Mouse (Mus musculus) cerebellum, postnatal 36 days (tissue): Measurements from ENCODE around the gene Col11a2.
"Not testable (repeated sequence)": the region's sequence is repeated elsewhere in the genome, so short reads cannot be mapped to it uniquely, and the experiment has no call there.

Experiments used
- DNase-seq, 2 experiments: peaks; one replicate each; pipeline ENCODE4 v3.0.0; 2021 to 2022; ENCODE audit warnings: mixed read lengths in 2 of 2

Col11a2 gene

GRCm38 (mm10) chr17:34038878-34039561, at the start of gene Col11a2:
Gene Col11a2 (plus strand): TSS chr17:34039437.
- DNase-seq = no peak

DNA sequence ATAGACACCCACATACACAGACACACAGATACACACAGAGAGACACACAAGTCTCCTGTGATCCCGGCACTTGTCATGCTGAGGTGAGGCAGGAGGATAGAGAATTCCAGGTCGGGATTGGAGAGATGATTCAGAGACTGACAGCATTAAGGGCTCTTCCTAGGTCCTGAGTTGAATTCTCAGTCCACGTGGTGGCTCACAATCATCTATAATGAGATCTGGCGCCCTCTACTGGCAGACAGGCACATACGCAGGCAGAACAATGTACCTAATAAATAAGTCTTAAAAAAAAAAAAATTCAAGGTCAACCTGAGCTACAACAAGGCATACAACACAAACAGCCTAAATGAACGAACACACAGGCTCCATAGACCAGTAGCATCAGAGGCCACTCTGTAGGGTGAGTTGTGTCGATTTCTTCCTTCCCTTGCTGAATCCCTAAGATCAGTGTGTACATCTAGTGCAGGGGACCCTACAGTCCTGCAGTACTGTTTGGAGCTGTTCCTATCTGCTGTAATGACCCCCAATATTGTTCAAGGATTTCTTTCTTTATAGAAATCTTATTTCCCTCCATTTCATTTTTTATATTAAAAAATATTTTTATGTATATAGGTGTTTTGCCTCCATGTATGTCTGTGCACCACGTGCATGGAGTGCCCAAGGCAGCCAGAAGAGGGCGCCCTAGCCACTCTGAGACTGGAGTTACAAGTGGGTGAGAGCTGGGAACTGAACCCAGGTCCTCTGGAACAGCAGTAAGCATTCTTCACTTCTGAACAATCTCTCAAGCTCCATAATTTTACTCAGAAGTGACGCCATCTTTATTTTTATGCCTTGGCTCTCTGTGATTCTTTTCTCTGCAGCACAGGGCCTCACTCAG, 47.2 kb upstream of the Col11a2 start:
- DNase-seq = peak; percentile 46 to 71

DNA sequence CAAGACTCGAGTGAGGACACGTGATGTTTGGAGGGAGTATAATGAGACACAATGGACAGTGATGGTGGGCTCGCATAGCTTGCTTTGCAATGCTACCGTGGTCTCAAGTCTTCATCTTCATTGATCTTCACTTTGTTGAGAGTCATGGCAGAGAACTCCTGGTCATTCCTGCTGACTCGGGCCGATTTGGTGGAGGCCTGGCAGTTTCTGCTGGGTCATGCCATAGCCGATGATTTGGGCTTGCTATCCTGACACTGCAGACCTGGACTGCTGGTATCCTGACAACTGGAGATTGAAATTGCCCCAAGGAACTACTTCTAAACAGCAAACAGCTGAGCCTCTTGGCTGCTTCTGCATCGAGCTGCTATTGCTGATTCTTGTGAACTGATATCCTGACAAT, 44.3 kb upstream of the Col11a2 start:
- no peak for DNase-seq

DNA sequence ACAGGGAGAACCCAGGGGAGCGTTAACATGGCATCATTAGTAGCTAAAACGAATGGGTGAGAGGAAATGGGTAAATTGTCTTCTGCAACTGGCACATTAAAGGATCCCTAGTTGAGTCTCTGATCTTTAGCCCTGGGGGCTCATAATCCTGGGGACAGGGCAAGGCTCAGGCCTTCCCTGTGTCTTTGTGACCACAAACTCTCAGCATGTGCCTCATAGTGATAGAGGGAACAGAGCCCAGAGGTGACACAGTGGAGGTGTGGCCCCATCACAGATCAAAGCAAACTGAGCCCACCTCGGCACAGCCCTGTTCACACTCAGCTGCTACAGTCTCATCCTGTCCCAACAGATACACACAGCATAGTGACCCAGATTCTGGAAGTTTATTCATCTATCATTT, 43.6 kb upstream of the Col11a2 start:
- no peak for DNase-seq

- DNase-seq = not testable (repeated sequence)
These were observed 42.2 kb upstream of the Col11a2 start for GRCm38 (mm10) chr17:33997025-33997424.

- not testable (repeated sequence) for DNase-seq
These were observed 40.5 kb upstream of the Col11a2 start for GRCm38 (mm10) chr17:33998697-33999096.

DNA sequence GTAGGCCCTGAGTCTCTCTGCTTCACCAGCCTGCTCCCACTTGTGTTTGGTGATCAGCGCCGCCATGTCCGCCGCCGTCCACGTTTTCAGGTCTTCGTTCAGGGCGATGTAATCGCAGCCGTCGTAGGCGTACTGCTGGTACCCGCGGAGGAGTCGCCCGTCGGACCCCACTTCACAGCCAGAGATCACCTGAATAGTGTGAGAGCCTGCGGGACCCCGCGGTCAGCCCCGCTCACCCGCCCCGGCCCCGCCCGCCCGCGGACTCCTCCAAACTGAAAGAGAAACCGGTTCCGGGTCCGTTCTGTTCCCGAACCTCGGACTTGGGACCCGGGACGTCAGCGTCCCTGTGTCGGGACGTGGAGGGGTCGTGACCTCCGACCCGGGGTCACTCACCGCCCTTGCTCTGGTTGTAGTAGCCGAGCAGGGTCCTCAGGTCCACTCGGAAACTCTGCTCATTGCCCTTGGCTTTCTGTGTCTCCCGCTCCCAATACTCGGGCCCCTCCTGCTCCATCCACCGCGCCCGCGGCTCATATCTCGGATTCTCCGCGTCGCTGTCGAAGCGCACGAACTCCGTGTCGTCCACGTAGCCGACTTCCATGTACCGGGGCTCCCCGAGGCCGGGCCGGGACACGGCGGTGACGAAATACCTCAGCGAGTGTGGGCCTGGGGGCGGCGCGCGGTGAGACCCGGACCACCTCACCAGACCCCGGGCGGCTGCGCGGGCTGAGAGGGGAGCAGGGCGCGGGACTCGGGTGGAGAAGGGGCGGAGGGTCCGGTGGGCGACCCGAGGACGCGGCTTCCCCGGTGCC, 39.7 kb upstream of the Col11a2 start:
- DNase-seq = no peak

DNA sequence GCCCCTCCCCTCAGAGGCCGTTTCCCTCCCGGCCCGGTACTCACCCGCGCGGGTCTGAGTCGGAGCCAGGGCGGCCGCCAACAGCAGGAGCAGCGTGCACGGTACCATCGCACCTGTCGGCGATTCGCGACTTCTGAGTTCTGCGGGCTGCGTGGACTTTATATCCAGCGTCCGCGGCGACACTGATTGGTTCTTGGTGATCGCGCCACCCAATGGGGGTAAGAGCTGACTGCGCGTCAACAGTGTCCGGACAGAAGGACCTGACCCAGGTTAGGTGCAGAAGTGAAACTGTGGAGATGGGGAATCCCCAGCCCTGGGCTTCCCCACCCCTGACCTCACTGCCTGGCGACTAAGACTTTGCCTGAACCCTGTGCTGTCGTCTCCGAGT, 39.1 kb upstream of the Col11a2 start, which contains the start of gene H2-K1:
TSS of gene H2-K1 (minus strand) at position 198 of the 388 bp plus-strand sequence.
- DNase-seq = peak; percentile 50 to 60

DNA sequence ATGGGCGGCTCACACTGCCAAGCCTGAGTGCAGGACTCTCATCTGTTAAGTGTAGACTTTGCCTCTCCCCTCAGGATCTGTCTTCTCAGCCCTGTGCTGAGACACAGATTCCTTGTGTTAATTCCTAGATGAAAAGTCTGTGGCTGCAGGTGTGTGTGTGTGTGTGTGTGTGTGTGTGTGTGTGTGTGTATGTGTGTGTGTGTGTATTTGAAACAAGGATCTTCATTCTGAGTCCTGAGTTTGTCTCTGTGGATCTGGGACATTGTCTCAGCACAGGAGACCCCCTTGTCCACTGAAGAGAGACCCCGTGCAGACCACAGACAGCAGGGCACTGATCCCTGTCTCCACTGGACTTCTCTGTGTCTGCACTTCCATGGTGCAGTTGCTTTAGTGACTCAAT, 38.4 kb upstream of the Col11a2 start:
- DNase-seq = not testable (repeated sequence)

GRCm38 (mm10) chr17:34003426-34003825, 35.8 kb upstream of the Col11a2 start:
- no peak for DNase-seq

DNA sequence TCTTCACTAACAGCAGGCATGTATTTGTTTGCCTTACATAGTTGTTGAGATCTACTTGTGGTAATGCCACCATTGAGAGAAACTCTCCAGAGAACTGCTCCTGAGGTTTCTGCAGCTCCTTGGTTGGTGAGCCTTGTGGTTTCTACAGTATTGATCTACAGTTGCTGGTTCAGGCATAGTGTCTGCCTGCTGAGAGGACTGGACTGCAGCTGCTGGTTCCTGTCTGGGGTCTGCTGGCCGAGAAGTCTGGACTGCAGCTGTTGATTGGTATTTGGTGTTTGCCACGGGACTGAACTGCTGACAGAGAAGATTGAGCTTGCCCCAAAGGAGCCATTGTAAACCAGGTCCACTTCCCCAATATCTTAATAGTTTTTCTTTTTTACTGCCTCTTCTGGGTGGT, 32.7 kb upstream of the Col11a2 start:
- DNase-seq = no peak

DNA sequence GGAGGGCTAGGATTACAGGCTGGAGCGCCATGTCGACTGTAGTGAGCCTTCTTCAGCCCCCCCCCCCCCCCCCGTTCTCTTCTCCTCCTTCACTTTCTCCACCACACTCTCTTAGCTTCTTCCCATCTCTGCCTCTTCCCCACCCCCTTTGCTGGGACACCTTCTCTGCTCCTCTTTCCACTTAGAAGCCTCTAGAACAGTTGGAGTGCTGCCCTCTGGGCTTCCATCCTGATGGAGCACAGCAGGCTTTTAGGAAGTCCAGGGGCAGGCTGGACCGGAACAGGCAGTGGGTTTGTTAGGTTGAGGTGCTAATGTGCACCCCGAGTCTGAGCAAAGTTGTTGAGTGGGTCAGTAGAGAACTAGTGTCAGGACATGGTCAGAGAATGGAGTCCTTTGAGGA, 29.1 kb upstream of the Col11a2 start:
- no peak for DNase-seq

DNA sequence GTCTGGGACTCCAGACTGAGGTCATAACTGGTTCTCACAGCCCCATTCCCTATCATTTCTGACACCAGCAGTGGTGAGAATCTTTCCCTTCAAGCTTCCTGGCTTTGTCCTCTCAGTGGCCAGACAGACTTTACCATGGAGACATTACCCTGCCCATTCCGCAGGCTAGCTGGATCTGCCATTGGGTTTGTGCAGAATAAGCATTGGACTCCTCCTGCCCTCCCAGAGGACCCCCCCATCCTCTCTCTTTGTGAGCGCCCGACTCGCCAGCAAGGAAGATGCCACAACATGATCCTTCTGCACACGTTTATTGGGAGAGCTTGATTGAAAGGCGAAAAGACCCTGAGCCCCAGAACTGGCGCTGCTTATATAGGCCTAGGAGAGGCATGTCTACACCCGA, 25.8 kb upstream of the Col11a2 start:
- no peak for DNase-seq

GRCm38 (mm10) chr17:34021539-34022413, 17.5 kb upstream of the Col11a2 start:
- no peak for DNase-seq

GRCm38 (mm10) chr17:34022414-34022783, 16.8 kb upstream of the Col11a2 start:
- DNase-seq = no peak

- no peak for DNase-seq
These were observed 16.2 kb upstream of the Col11a2 start for GRCm38 (mm10) chr17:34022987-34023386.

- DNase-seq = no peak
These were observed 15.6 kb upstream of the Col11a2 start for GRCm38 (mm10) chr17:34023678-34024077.

DNA sequence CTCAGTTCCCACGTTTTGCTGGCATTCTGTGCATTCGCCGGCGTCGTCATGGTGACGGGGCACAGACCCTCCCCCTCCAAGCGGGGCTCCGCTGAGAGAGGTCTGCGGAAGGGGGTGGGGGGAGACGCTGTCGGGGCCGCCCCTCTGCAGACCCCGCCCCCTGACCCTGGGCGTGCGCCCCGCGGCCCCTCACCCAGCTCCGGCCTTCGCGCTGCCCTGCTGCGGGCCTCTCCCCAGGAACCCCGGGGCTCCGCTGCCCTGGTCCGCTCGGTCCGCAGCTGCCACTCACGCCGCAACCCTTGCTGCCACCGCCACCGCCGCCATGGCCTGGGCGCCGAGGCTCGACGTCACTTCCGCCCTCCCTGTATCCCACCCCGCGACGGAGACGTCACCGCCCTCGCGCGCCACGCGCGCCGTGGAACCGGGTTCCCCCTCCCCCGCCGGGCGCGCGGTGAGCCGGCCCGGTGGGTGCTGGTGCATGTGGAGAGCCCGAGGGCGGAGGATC, 14.9 kb upstream of the Col11a2 start, which contains the start of gene Ring1:
TSS of gene Ring1 (minus strand) at position 364 of the 505 bp plus-strand sequence.
- DNase-seq = peak; percentile 84 to 90

- DNase-seq = peak in 1 of 2 experiments; percentile 42
These were observed 14.1 kb upstream of the Col11a2 start for GRCm38 (mm10) chr17:34024861-34025755.

GRCm38 (mm10) chr17:34025756-34026151, 13.5 kb upstream of the Col11a2 start:
- DNase-seq = no peak

DNA sequence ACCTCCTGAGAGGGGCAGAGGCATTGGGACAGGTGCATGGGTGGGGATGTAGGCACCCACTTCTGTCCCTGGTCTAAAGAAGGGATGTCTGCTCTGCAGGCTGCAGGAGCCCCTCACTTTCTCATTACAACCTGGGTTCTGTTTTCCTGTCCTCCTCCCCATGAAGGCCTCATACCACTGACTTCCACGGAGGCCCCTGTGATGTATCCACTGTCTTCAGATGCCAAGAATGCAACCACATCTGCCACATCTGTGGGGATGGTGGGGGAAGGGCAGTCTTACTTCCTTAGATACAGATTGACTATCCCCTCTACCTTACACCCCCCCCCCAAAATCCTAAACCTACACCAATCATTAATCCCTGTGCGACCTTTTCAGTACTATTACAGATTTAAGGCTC, 13.0 kb upstream of the Col11a2 start:
- no peak for DNase-seq
